Mouse (Mus musculus): ENCODE data around the gene Phc3. TPM values are rescaled to one million over a fixed set of nuclear protein-coding genes. Genes with fewer than 3 reads are reported as not detected.

Phc3 gene
- polyA plus RNA-seq, 1 experiment from 2014 or later = 7.8 TPM

DNA sequence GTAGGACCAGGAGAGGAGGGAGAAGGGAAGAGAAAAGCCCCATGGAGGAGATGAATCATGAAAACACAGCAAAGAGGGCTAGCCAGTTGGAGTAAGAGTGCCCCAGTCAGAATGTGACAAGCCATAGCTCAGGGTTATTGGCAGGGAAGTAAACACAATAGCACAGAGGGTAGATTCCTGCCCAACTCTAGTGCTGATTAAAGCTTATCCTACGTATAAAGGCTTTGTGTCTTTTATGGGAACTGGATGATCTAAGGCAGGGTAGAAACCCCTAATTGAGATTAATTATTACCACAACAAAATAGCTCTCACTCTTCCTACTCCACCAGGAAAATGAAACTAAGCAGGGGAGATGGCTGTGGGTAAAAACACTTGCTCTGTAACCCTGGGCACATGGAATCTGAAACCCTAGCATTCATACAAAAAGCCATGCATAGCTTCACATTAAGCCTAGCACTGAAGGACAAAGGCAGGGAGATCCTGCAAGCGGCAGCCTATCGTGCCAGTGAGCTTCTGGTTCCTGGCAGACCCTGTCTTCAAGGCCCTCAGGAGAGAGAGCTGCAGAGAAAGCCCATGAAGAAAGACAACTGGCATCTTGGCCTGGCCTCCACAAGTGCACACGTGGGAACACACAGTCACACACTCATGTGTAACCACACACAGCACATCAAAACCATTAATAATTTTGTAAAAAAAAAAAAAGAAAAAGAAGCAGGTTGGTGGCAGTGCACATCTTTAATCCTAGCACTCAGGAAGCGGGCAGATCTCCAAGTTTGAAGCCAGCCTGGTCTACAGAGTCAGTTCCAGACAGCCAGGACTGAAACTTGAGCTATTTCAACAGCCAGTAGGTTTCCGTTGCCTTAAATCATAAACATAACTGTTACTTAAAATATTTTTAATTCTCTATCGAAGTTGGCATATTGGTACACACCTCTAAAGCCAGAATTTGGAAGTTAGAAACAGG lies 9.1 kb downstream of the Phc3 start:
- WGBS = 66% methylated on average over 7 of the region's 7 CpGs
- H3K27ac ChIP-seq (ENCODE audit: low read depth) = no peak overlapping the region
- TF ChIP-seq CTCF (IDR thresholded peaks at IDR 0.05; ENCODE audit: low read depth) = no peak
- H3K36me3 ChIP-seq (ENCODE audit: insufficient read depth) = peaks cover 87% of the 10 kb centered on the region
- no peak overlapping the region for H3K4me3 ChIP-seq (ENCODE audit: low read depth, low read length)
- H3K9me3 ChIP-seq (ENCODE audit: low read depth, low read length) = no peaks in the 10 kb centered on the region
- no peak overlapping the region for H3K4me2 ChIP-seq
- no peak for DNase-seq
- no peaks in the 10 kb centered on the region for H3K27me3 ChIP-seq (ENCODE audit: insufficient read depth, low read length)
- H3K9ac ChIP-seq = no peak overlapping the region
- H3K4me1 ChIP-seq (ENCODE audit: insufficient read depth) = no peaks in the 10 kb centered on the region
- ATAC-seq (ENCODE audit: insufficient read depth) = no peak

- WGBS = 74% methylated on average over 2 of the region's 2 CpGs
- ATAC-seq (ENCODE audit: insufficient read depth) (no peak), DNase-seq (no peak)
- Histone ChIP-seq H3K9me3 (ENCODE audit: low read depth, low read length) (no peaks in the 10 kb centered on the region), H3K4me2 (no peak overlapping the region), H3K36me3 (ENCODE audit: insufficient read depth) (peaks cover 85% of the 10 kb centered on the region), H3K27ac (ENCODE audit: low read depth) (no peak overlapping the region), H3K4me1 (ENCODE audit: insufficient read depth) (no peaks in the 10 kb centered on the region), H3K27me3 (ENCODE audit: insufficient read depth, low read length) (no peaks in the 10 kb centered on the region), H3K9ac (no peak overlapping the region), H3K4me3 (ENCODE audit: low read depth, low read length) (no peak overlapping the region)
- no peak for TF ChIP-seq CTCF (IDR thresholded peaks at IDR 0.05; ENCODE audit: low read depth)
Observed at GRCm38 (mm10) chr3:30958709-30959108, 10.5 kb downstream of the Phc3 start.

- DNase-seq (no peak), ATAC-seq (ENCODE audit: insufficient read depth) (no peak)
- H3K4me3 ChIP-seq (ENCODE audit: low read depth, low read length) = no peak overlapping the region
- no peak overlapping the region for H3K9ac ChIP-seq
- no peak for TF ChIP-seq CTCF (IDR thresholded peaks at IDR 0.05; ENCODE audit: low read depth)
- no peaks in the 10 kb centered on the region for H3K9me3 ChIP-seq (ENCODE audit: low read depth, low read length)
- H3K36me3 ChIP-seq (ENCODE audit: insufficient read depth) = peaks cover 88% of the 10 kb centered on the region
- no peaks in the 10 kb centered on the region for H3K27me3 ChIP-seq (ENCODE audit: insufficient read depth, low read length)
- WGBS = 93% methylated on average over 6 of the region's 6 CpGs
- no peaks in the 10 kb centered on the region for H3K4me1 ChIP-seq (ENCODE audit: insufficient read depth)
- no peak overlapping the region for H3K4me2 ChIP-seq
- H3K27ac ChIP-seq (ENCODE audit: low read depth) = no peak overlapping the region
Observed at GRCm38 (mm10) chr3:30956327-30956726, 12.9 kb downstream of the Phc3 start.

GRCm38 (mm10) chr3:30952273-30953070 lies 16.7 kb downstream of the Phc3 start:
- DNase-seq = no peak
- no peak for ATAC-seq (ENCODE audit: insufficient read depth)
- H3K36me3 ChIP-seq (ENCODE audit: insufficient read depth) = peaks cover 78% of the 10 kb centered on the region

DNA sequence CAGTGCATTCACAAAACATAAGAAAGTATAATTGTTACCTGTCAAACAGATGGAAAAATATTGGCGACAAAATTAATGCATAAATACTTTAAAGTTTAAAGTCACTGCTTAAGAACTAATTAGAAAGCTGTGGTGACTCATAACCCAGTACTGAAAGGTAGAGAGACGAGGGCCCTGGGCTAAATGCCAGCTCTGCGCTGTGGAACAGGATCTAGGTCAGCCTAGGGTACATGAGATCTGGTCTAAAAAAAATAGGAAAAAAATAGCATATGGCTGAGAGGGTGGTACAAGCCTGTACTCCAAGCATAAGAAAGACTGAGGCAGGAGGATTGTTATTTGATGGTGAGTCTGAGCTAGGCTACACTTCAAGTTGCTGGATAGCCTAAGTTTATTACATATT lies 17.6 kb downstream of the Phc3 start:
- ATAC-seq (ENCODE audit: insufficient read depth) (no peak), DNase-seq (no peak)
- Histone ChIP-seq H3K36me3 (ENCODE audit: insufficient read depth) (peaks cover 78% of the 10 kb centered on the region), H3K27ac (ENCODE audit: low read depth) (no peak overlapping the region), H3K4me1 (ENCODE audit: insufficient read depth) (no peaks in the 10 kb centered on the region), H3K27me3 (ENCODE audit: insufficient read depth, low read length) (no peaks in the 10 kb centered on the region), H3K4me2 (no peak overlapping the region), H3K9ac (no peak overlapping the region), H3K9me3 (ENCODE audit: low read depth, low read length) (no peaks in the 10 kb centered on the region), H3K4me3 (ENCODE audit: low read depth, low read length) (no peak overlapping the region)
- 85% methylated on average over 3 of the region's 3 CpGs for WGBS
- TF ChIP-seq CTCF (IDR thresholded peaks at IDR 0.05; ENCODE audit: low read depth) = no peak

More at GRCm38 (mm10) chr3:30952273-30953070, 16.7 kb downstream of the Phc3 start:
- no peak for TF ChIP-seq CTCF (IDR thresholded peaks at IDR 0.05; ENCODE audit: low read depth)
- Histone ChIP-seq H3K4me1 (ENCODE audit: insufficient read depth) (no peaks in the 10 kb centered on the region), H3K9me3 (ENCODE audit: low read depth, low read length) (no peaks in the 10 kb centered on the region), H3K4me3 (ENCODE audit: low read depth, low read length) (no peak overlapping the region), H3K4me2 (no peak overlapping the region), H3K27me3 (ENCODE audit: insufficient read depth, low read length) (no peaks in the 10 kb centered on the region), H3K27ac (ENCODE audit: low read depth) (no peak overlapping the region), H3K9ac (no peak overlapping the region)
- WGBS = 84% methylated on average over 12 of the region's 12 CpGs

DNA sequence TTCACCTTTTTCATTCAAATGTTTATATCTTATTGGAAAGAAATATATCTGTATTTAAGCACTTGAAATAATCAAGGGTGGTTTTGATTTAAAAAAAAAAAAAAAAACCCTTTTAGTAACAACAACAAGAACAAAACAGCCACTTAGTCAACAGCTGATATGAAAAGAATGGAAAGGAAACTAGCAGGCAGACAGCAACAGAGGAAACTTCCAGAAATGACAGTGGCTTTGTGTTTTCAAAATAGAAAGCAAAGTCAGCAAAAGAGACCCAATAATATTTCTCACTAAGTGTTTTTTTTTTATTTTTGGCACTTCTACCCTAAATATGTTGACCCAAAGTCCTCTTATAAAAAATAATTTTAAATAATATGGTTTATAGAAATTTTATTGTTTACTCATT lies 34.8 kb downstream of the Phc3 start:
- no peak overlapping the region for H3K4me3 ChIP-seq (ENCODE audit: low read depth, low read length)
- H3K9me3 ChIP-seq (ENCODE audit: low read depth, low read length) = no peaks in the 10 kb centered on the region
- no peak overlapping the region for H3K9ac ChIP-seq
- H3K36me3 ChIP-seq (ENCODE audit: insufficient read depth) = peaks cover 48% of the 10 kb centered on the region
- no peak overlapping the region for H3K4me2 ChIP-seq
- DNase-seq = no peak
- H3K27ac ChIP-seq (ENCODE audit: low read depth) = no peak overlapping the region
- no peak for ATAC-seq (ENCODE audit: insufficient read depth)
- TF ChIP-seq CTCF (IDR thresholded peaks at IDR 0.05; ENCODE audit: low read depth) = no peak
- no peaks in the 10 kb centered on the region for H3K4me1 ChIP-seq (ENCODE audit: insufficient read depth)
- H3K27me3 ChIP-seq (ENCODE audit: insufficient read depth, low read length) = no peaks in the 10 kb centered on the region

DNA sequence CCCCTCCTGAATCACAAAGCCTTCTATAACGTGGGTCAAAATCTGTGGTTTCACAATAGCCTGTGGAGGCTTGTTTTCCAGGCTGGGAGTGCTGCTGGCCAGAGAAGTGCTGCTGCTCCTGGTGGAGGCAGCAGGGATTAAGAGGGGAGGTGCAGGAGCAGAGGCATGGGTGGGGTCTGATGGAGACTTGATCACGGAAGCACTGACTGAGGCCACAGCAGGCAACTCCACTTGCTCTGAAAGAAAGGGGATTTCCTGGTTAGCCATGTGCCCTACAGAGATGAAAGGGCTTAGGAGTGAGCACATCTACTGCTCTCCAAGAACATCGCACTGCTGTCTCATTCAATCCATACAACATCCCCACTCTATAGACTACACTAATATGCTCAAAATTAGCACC lies 39.4 kb downstream of the Phc3 start:
- Histone ChIP-seq H3K4me1 (ENCODE audit: insufficient read depth) (no peaks in the 10 kb centered on the region), H3K4me3 (ENCODE audit: low read depth, low read length) (no peak overlapping the region), H3K27ac (ENCODE audit: low read depth) (no peak overlapping the region), H3K9ac (no peak overlapping the region), H3K4me2 (no peak overlapping the region), H3K9me3 (ENCODE audit: low read depth, low read length) (no peaks in the 10 kb centered on the region), H3K27me3 (ENCODE audit: insufficient read depth, low read length) (no peaks in the 10 kb centered on the region), H3K36me3 (ENCODE audit: insufficient read depth) (peaks cover 43% of the 10 kb centered on the region)
- ATAC-seq (ENCODE audit: insufficient read depth) = no peak
- WGBS = 59% methylated on average over 3 of the region's 3 CpGs
- TF ChIP-seq CTCF (IDR thresholded peaks at IDR 0.05; ENCODE audit: low read depth) = no peak
- no peak for DNase-seq
